Mouse (Mus musculus) liver, embryonic 11.5 days (tissue): ENCODE data around the gene Gm2022. TPM values are rescaled to one million over a fixed set of nuclear protein-coding genes. Genes with fewer than 3 reads are reported as not detected.
A peak's percentile ranks its signal among the peaks of the same experiment; 100 is the strongest.
"Not testable (repeated sequence)": the region's sequence is repeated elsewhere in the genome, so short reads cannot be mapped to it uniquely, and the experiment has no call there.

ENCODE experiments used
- ATAC-seq: fragments of 200-750 bp; cut with Nextera tagmentation; replicated peaks from 2 replicates; pipeline ENCODE4 v1.8.0; 2017; ENCODE audit warnings: moderate number of reproducible peaks, mild to moderate bottlenecking, moderate TSS enrichment, moderate library complexity; ENCODE audit not compliant: low FRiP score
- DNase-seq: peaks from one replicate; pipeline ENCODE4 v3.0.0-alpha.2; 2017; ENCODE audit warnings: low spot score
- H3K27ac ChIP-seq: fragments of 300-500 bp; sonication (generic); 2 replicates; pipeline ENCODE4 v1.5.1; 2014; ENCODE audit warnings: mild to moderate bottlenecking, low read depth, low read length, control low read depth
- H3K27me3 ChIP-seq: fragments of 300-500 bp; sonication (generic); replicated peaks from 2 replicates; pipeline ENCODE4 v1.6.1; 2014; ENCODE audit warnings: low read length, mixed read lengths; ENCODE audit not compliant: control insufficient read depth, insufficient read depth
- H3K36me3 ChIP-seq: fragments of 300-500 bp; sonication (generic); 2 replicates; pipeline ENCODE4 v1.6.1; 2014; ENCODE audit warnings: mild to moderate bottlenecking, low read length, moderate library complexity, mixed read lengths; ENCODE audit not compliant: control insufficient read depth, insufficient read depth
- H3K4me1 ChIP-seq: fragments of 300-500 bp; sonication (generic); replicated peaks from 2 replicates; pipeline ENCODE4 v1.6.1; 2014; ENCODE audit warnings: low read length, mixed read lengths; ENCODE audit not compliant: control insufficient read depth, insufficient read depth
- H3K4me2 ChIP-seq: fragments of 300-500 bp; sonication (generic); 2 replicates; pipeline ENCODE4 v1.6.1; 2014; ENCODE audit warnings: mild to moderate bottlenecking, control low read depth, moderate library complexity
- H3K4me3 ChIP-seq: fragments of 300-500 bp; sonication (generic); 2 replicates; pipeline ENCODE4 v1.5.1; 2014; ENCODE audit warnings: low read depth, low read length, control low read depth
- H3K9ac ChIP-seq: fragments of 300-500 bp; sonication (generic); 2 replicates; pipeline ENCODE4 v1.6.1; 2014; ENCODE audit warnings: low read depth, low read length, control low read depth
- H3K9me3 ChIP-seq: fragments of 300-500 bp; sonication (generic); 2 replicates; pipeline ENCODE4 v1.6.1; 2016; ENCODE audit warnings: low read length, inconsistent platforms, mixed read lengths; ENCODE audit not compliant: control insufficient read depth
- WGBS: fragments of 180-500 bp; shearing (Covaris S2); extraction: QIAGEN DNeasy Blood & Tissue Kit; methylation state at CpG from one replicate; pipeline ENCODE4 v1.1.7; 2014; 5-methylcytosine and 5-hydroxymethylcytosine counted together
- polyA plus RNA-seq: library from polyadenylated mRNA; unstranded; fragments of >200 nt; fragmentation: Nextera tagmentation; extraction: Ambion mirVana; gene quantifications from 2 replicates; pipeline ENCODE4 v1.2.1, GENCODE M21; 2014

The Gm2022 gene
- polyA plus RNA-seq: not detected in 2 replicates

- H3K27me3 ChIP-seq, H3K9me3 ChIP-seq, H3K4me1 ChIP-seq, H3K36me3 ChIP-seq, H3K9ac ChIP-seq, H3K27ac ChIP-seq, DNase-seq, H3K4me3 ChIP-seq, ATAC-seq, H3K4me2 ChIP-seq: not testable (repeated sequence)
- 71% methylated on average over 1 of the region's 1 CpGs for WGBS
Measured at GRCm38 (mm10) chr12:87895070-87895469, at the start of gene Gm2022. Gene Gm2022 (plus strand): TSS chr12:87895370.

GRCm38 (mm10) chr12:87850657-87851056, 44.5 kb upstream of the Gm2022 start:
- H3K27me3 ChIP-seq, H3K4me1 ChIP-seq, DNase-seq, H3K9me3 ChIP-seq, H3K27ac ChIP-seq, H3K9ac ChIP-seq, H3K4me2 ChIP-seq, H3K36me3 ChIP-seq, H3K4me3 ChIP-seq: not testable (repeated sequence)
- ATAC-seq: peak; percentile 68; the same call in 1 of the 2 replicates
- no CpG with 5 or more reads among the region's 2 CpGs for WGBS

- not testable (repeated sequence) for H3K9me3 ChIP-seq, H3K27me3 ChIP-seq, H3K4me3 ChIP-seq, H3K4me2 ChIP-seq, H3K9ac ChIP-seq, H3K36me3 ChIP-seq, DNase-seq, H3K4me1 ChIP-seq, ATAC-seq, H3K27ac ChIP-seq
- 63% methylated on average over 1 of the region's 1 CpGs for WGBS
Measured at GRCm38 (mm10) chr12:87856067-87856466, 39.1 kb upstream of the Gm2022 start.

- DNase-seq (peak; percentile 31), ATAC-seq (0 out of 2 replicates have a peak, but pooled peaks have one; percentile 7)
- not testable (repeated sequence) for H3K4me1 ChIP-seq, H3K9ac ChIP-seq, H3K27ac ChIP-seq, H3K36me3 ChIP-seq, H3K9me3 ChIP-seq, H3K27me3 ChIP-seq, H3K4me3 ChIP-seq, H3K4me2 ChIP-seq
- 79% methylated on average over 23 of the region's 23 CpGs for WGBS
Measured at GRCm38 (mm10) chr12:87861740-87862692, 33.2 kb upstream of the Gm2022 start.

- H3K4me1 ChIP-seq, H3K36me3 ChIP-seq, ATAC-seq, H3K4me2 ChIP-seq, H3K27me3 ChIP-seq, H3K27ac ChIP-seq, H3K4me3 ChIP-seq, DNase-seq, H3K9ac ChIP-seq, H3K9me3 ChIP-seq: not testable (repeated sequence)
- WGBS: 93% methylated on average over 9 of the region's 11 CpGs
Measured at GRCm38 (mm10) chr12:87863638-87864037, 31.5 kb upstream of the Gm2022 start.

- H3K9ac ChIP-seq, DNase-seq: not testable (repeated sequence)
- 0 out of 2 replicates have a peak, but pooled peaks have one; percentile 16 for ATAC-seq
Measured at GRCm38 (mm10) chr12:87864048-87864447, 31.1 kb upstream of the Gm2022 start.

GRCm38 (mm10) chr12:87873772-87874171, 21.4 kb upstream of the Gm2022 start, which contains the start of gene Gm2016:
Gene Gm2016 (plus strand): TSS chr12:87874072.
- not testable (repeated sequence) for H3K9me3 ChIP-seq, H3K36me3 ChIP-seq, H3K27ac ChIP-seq, H3K4me2 ChIP-seq, H3K27me3 ChIP-seq, H3K4me1 ChIP-seq, ATAC-seq, H3K9ac ChIP-seq, DNase-seq, H3K4me3 ChIP-seq
- 81% methylated on average over 5 of the region's 5 CpGs for WGBS

More at GRCm38 (mm10) chr12:87864048-87864447, 31.1 kb upstream of the Gm2022 start:
- not testable (repeated sequence) for H3K36me3 ChIP-seq, H3K4me1 ChIP-seq, H3K27me3 ChIP-seq, H3K27ac ChIP-seq, H3K9me3 ChIP-seq, H3K4me2 ChIP-seq, H3K4me3 ChIP-seq
- WGBS: 69% methylated on average over 2 of the region's 2 CpGs

GRCm38 (mm10) chr12:87919721-87920120, 24.6 kb downstream of the Gm2022 start, which contains the start of gene Gm2035:
Gene Gm2035 (minus strand): TSS chr12:87919857.
- not testable (repeated sequence) for H3K4me1 ChIP-seq, H3K9me3 ChIP-seq, H3K36me3 ChIP-seq, H3K4me2 ChIP-seq, H3K27ac ChIP-seq, H3K4me3 ChIP-seq, H3K9ac ChIP-seq, DNase-seq, H3K27me3 ChIP-seq, ATAC-seq
- 66% methylated on average over 2 of the region's 2 CpGs for WGBS
